Mouse (Mus musculus) left cerebral cortex, adult 8-10 months (tissue): ENCODE measurements around the gene Olfr412. TPM values are rescaled to one million over a fixed set of nuclear protein-coding genes. Genes with fewer than 3 reads are reported as not detected.
A peak's percentile ranks its signal among the peaks of the same experiment; 100 is the strongest.

Experiments
- DNase-seq, 2 experiments: peaks; one replicate each; pipeline ENCODE4 v3.0.0; 2022; ENCODE audit warnings: low spot score in 2 of 2
- total RNA-seq, 4 experiments: library from RNA; stranded (reverse); gene quantifications; 2 replicates each; pipeline ENCODE4 v1.2.4; 2022

Gene Olfr412
- not detected for total RNA-seq

DNA sequence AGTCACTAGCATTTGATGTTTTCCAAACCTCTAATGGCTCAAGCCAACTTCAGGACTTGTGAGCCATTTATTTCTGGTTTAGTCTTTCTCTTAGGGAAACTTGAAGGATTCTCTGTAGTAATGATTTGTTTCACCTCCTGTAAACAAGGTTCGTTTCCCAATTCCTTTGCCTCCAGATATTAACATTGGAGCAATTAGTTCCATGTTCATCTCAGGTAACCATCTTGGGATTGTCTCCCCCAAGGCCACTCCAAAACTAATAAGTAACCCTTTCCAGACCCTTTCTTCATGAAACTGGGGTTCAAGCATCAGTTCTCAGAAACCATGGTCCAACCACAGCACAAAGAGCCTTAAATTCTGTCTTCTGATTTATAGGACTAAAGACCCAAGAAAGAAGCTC, at the start of gene Olfr412:
Gene Olfr412, plus strand, starts transcription at position 301 of the 400 bp plus-strand sequence.
- no peak for DNase-seq

GRCm38 (mm10) chr11:74326044-74326443, 35.8 kb upstream of the Olfr412 start:
- DNase-seq, result no peak

- DNase-seq, result no peak
These were observed 33.1 kb upstream of the Olfr412 start for GRCm38 (mm10) chr11:74328781-74329180.

GRCm38 (mm10) chr11:74337931-74338330, 23.9 kb upstream of the Olfr412 start, which contains the start of gene Olfr410:
Olfr410 (minus strand) TSS chr11:74338031.
- no peak for DNase-seq

- no peak for DNase-seq
These were observed 9.3 kb upstream of the Olfr412 start, which contains the start of gene Olfr411 for GRCm38 (mm10) chr11:74352550-74352949. Olfr411 (minus strand) TSS chr11:74352650.

DNA sequence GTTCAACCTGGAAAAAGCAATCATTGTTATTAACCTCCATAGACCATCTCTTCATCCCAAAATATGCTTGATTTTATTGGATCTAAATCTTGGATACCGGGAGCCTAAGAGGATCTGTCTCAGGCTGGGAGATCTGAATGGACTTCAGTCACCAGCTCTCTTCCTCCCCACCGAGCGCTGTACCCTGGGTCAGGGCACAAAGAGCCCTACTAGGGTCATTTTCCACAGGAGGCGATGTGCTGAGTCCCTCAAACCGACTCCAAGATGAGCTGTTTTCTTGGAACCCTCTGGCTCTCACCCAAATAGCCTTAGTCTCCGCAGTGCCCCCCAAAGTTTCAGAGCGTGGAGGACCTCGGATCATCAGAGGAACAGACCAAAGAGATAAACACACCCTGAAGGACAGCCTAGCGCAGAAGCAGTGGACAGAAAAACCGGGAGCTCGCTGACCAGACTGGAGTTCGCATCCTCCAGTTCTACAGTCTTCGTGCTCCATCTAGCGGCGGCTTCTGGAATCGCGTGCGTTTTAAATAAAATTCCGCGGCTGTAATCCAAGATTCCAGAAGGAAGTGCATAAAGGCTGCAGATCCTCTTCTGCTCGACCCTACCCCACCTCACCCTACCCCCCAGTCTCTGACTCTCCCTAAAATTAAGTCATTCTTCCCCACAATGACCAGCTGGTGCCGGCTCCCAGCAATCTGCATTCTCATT, 9.7 kb downstream of the Olfr412 start:
- DNase-seq, result peak in 1 of 2 experiments; percentile 88

DNA sequence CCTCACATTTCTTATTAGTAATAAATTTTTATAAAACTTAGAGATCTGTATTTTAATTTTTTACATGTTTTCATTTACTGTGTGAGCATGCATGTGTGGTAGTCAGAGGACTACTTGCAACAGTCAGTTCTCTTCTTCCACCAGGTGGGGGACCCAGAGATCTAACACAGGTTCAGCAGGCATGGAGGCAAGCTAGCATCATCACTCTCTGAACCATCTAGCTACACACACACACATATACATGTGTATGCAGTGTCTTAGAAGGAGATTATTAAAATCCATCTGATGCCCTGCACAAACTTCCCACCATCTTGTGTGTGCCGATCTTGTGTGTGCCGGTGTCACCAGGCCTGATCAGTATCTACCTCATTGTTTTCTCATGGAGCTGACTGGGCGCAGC, 15.0 kb downstream of the Olfr412 start:
- DNase-seq, result peak in 1 of 2 experiments; percentile 52

DNA sequence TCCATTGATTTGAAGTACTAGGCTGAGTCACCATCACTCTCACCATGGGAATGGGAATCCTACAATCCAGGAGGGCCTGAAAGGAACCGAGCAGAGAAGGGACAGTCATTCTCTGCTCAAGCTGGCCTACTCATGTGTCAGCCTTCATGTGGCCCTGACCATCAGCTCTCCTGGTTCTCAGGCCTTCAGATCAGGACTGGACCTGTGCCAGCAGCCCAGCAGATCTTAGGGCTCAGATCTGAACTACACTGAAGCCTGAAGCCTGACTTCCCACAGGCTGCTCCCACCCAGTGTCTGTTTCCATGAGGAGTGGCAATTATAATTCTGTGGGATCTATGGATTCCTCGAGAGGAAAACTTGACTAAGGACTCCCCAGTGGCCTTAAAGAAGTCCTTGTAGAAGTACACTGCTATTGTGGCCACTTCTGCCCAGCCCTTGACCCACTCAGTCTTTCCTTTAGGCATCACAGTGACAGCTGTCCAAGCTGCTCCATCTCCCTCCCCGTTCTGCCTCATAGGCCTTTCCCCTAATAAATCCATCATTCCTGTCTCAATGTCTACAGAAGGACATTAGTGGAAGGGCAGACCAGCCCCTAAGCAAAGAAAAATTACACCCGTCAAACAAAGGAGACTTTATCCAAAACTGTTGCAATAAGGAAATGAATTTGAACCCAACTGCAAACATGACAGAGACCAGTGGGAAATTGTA, 17.5 kb downstream of the Olfr412 start:
- no peak for DNase-seq

DNA sequence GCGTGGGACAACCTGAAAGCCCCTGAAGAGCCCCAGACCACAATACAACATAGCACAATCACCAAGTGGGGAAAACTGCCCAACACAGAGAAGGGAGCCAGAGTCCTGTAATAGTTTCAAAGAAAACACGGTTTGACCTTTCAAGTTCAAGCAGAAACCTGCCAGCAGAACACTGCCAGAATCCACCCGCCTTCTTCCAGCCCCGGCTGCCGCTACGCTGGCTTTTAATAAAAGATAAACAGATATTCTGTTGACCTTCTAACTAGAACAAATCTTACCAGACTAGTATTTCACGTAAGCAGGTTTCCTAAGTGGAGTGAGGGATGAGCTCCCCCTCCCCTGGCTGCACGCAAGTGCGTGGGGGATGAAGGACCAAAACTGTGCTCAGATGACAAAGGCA, 23.8 kb downstream of the Olfr412 start:
- no peak for DNase-seq

DNA sequence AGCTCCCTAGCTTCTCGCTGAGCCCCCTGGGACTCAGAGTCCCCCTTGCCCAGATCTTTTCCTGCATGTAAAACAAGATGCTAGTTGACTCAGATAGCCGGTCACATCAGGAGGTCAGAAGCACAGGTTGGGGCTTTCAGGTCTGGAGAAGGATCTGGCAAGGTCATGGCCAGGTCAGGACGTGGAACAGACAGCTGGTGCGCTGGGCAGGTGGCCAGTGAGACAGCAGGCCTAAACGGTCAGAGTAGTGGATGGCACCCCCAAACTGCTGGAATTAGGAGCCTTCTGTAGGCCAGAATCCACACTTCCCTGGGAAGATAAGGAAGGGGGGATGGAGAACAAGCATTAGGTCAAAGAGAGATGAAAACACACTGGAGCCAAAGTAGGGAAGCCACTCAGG, 25.3 kb downstream of the Olfr412 start:
- DNase-seq, result no peak

GRCm38 (mm10) chr11:74391899-74392298, 30.0 kb downstream of the Olfr412 start:
- no peak for DNase-seq

GRCm38 (mm10) chr11:74392903-74393302, 31.0 kb downstream of the Olfr412 start:
- no peak for DNase-seq

DNA sequence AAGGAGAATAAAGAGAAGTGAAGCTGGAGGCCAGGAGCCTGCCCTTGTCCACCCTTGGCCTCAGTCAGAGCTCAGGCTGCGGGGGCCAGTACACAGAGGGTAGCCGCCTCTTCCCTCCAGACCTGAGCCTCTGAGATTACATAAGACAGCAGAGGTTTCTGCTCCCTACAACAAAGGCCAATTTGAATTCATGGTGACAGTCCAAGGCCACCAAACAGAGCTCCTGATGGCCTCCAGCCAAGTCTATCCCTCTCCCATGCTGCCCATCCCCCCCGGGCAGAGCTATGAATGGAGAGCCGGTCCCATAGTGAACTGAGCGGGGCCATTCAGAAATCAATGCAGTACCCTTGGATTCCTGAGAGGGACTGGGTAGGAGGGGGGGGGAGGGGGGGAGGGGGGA, 31.6 kb downstream of the Olfr412 start:
- no peak for DNase-seq

DNA sequence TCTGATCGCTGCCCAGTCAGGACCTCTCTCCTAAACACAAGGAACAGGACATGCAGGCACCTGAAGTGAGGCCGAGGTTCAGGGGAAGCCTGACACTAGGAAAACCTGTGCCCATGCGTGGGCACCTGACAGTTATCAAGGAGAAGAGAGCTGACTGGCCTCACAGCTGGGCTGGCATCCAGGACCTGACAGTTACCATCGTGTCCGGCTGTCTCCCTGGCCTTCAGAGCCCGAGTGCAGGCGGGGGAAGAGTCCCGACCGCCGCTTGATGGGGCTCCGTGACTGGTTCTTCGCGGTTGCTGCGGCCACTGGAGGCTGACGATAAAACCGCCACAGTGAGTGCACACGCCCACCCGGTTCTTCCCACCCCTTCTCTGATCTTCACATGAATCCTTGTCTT, 33.7 kb downstream of the Olfr412 start:
- no peak for DNase-seq

GRCm38 (mm10) chr11:74402126-74402525, 40.3 kb downstream of the Olfr412 start:
- no peak for DNase-seq

DNA sequence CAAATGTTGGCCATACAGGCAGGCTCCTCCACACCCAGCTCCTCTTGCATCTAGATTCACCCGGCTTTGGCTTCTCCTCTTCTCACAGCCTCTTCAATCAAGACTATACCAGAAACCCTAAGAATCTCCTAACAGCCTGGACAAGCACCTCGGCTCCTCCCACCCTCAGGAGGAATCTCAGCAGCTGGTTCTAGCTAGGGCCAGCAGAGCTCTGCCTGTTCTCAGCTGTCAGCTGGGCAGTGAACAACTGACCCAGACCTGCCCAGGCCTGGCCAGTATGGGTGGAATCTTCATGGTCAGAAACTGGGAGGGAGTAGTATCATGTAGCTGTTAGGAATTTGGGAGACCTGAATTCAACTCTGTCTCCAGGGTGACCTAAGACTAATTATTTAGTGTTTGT, 42.3 kb downstream of the Olfr412 start:
- no peak for DNase-seq

DNA sequence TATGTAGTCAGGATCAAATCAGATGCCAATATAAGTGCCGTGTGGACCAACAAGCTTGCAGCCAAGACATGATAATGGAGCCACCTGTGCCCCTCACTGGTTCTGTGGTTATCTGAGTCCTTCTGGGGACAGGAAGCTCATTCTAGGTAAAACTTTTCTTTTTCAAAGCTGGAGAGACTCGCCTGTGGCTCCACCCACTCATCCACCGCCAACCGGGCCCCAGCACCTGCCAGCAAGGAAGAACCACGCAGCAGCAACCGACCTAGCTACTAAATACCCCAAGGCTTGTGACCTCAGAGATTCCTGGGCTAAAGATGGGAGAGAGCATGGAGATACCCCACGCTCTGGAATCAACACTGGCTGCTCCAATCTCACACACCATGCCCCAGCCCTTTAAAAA, 43.3 kb downstream of the Olfr412 start:
- DNase-seq, result no peak

GRCm38 (mm10) chr11:74408587-74409446, 46.9 kb downstream of the Olfr412 start:
- DNase-seq, result peak; percentile 69 to 92

GRCm38 (mm10) chr11:74409447-74409754, 47.5 kb downstream of the Olfr412 start:
- no peak for DNase-seq

- DNase-seq, result peak in 1 of 2 experiments; percentile 46
These were observed 47.9 kb downstream of the Olfr412 start for GRCm38 (mm10) chr11:74409757-74410174.

- no peak for DNase-seq
These were observed 50.1 kb downstream of the Olfr412 start for GRCm38 (mm10) chr11:74411943-74412342.

- DNase-seq, result no peak
These were observed 50.6 kb downstream of the Olfr412 start for GRCm38 (mm10) chr11:74412462-74412861.
